Mouse (Mus musculus): ENCODE results near the gene Gm32742. TPM values are rescaled to one million over a fixed set of nuclear protein-coding genes. Genes with fewer than 3 reads are reported as not detected.

Gene Gm32742
- 0.08 and 0.13 TPM in 2 replicates for polyA plus RNA-seq (2015; fragmentation: Nextera tagmentation; extraction: Ambion mirVana)

- Histone ChIP-seq H3K4me2 (ENCODE audit: low read depth, low read length) (no peak within 1 kb of the TSS), H3K9me3 (ENCODE audit: control insufficient read depth, low read length) (no peaks in the 10 kb centered on the region), H3K27me3 (ENCODE audit: control insufficient read depth, insufficient read depth, low read depth, low read length) (no peaks in the 10 kb centered on the region), H3K27ac (ENCODE audit: low read length) (no peak within 1 kb of the TSS), H3K9ac (ENCODE audit: low read length) (no peak within 1 kb of the TSS), H3K36me3 (ENCODE audit: control insufficient read depth, insufficient read depth, low read length) (no peaks in the 10 kb centered on the region), H3K4me3 (ENCODE audit: low read length) (no peak within 1 kb of the TSS), H3K4me1 (replicated peaks; ENCODE audit: control insufficient read depth, insufficient read depth, low read length) (peaks cover 11% of the 10 kb centered on the region)
- 41% methylated on average over 6 of the region's 6 CpGs for WGBS
- no peak for ATAC-seq (ENCODE audit: low read depth)
Observed at GRCm38 (mm10) chr9:51165312-51166180, at the start of gene Gm32742. TSS of gene Gm32742 (minus strand) at chr9:51165517.

GRCm38 (mm10) chr9:51213729-51214237, 48.5 kb upstream of the Gm32742 start:
- Histone ChIP-seq H3K27me3 (ENCODE audit: control insufficient read depth, insufficient read depth, low read depth, low read length) (no peaks in the 10 kb centered on the region), H3K9ac (ENCODE audit: low read length) (no peak overlapping the region), H3K36me3 (ENCODE audit: control insufficient read depth, insufficient read depth, low read length) (no peaks in the 10 kb centered on the region), H3K4me1 (replicated peaks; ENCODE audit: control insufficient read depth, insufficient read depth, low read length) (no peaks in the 10 kb centered on the region), H3K9me3 (ENCODE audit: control insufficient read depth, low read length) (no peaks in the 10 kb centered on the region), H3K4me3 (ENCODE audit: low read length) (no peak overlapping the region), H3K4me2 (ENCODE audit: low read depth, low read length) (no peak overlapping the region), H3K27ac (ENCODE audit: low read length) (no peak overlapping the region)
- 87% methylated on average over 6 of the region's 6 CpGs for WGBS
- no peak for ATAC-seq (ENCODE audit: low read depth)

- WGBS = 70% methylated on average over 20 of the region's 20 CpGs
Observed at GRCm38 (mm10) chr9:51213023-51213728, 47.9 kb upstream of the Gm32742 start, which contains the start of gene Pou2af1. TSS of gene Pou2af1 (plus strand) at chr9:51213708.

GRCm38 (mm10) chr9:51211191-51211590, 45.9 kb upstream of the Gm32742 start:
- Histone ChIP-seq H3K9me3 (ENCODE audit: control insufficient read depth, low read length) (no peaks in the 10 kb centered on the region), H3K4me2 (ENCODE audit: low read depth, low read length) (no peak overlapping the region), H3K27ac (ENCODE audit: low read length) (no peak overlapping the region), H3K27me3 (ENCODE audit: control insufficient read depth, insufficient read depth, low read depth, low read length) (no peaks in the 10 kb centered on the region), H3K9ac (ENCODE audit: low read length) (no peak overlapping the region), H3K4me3 (ENCODE audit: low read length) (no peak overlapping the region), H3K36me3 (ENCODE audit: control insufficient read depth, insufficient read depth, low read length) (no peaks in the 10 kb centered on the region), H3K4me1 (replicated peaks; ENCODE audit: control insufficient read depth, insufficient read depth, low read length) (no peaks in the 10 kb centered on the region)
- no peak for ATAC-seq (ENCODE audit: low read depth)
- 63% methylated on average over 6 of the region's 6 CpGs for WGBS

More at GRCm38 (mm10) chr9:51213023-51213728, 47.9 kb upstream of the Gm32742 start, which contains the start of gene Pou2af1:
- no peak within 1 kb of the TSS for H3K4me2 ChIP-seq (ENCODE audit: low read depth, low read length)
- no peaks in the 10 kb centered on the region for H3K9me3 ChIP-seq (ENCODE audit: control insufficient read depth, low read length)
- H3K36me3 ChIP-seq (ENCODE audit: control insufficient read depth, insufficient read depth, low read length) = no peaks in the 10 kb centered on the region
- H3K9ac ChIP-seq (ENCODE audit: low read length) = no peak within 1 kb of the TSS
- no peak within 1 kb of the TSS for H3K27ac ChIP-seq (ENCODE audit: low read length)
- no peaks in the 10 kb centered on the region for H3K27me3 ChIP-seq (ENCODE audit: control insufficient read depth, insufficient read depth, low read depth, low read length)
- no peak within 1 kb of the TSS for H3K4me3 ChIP-seq (ENCODE audit: low read length)
- no peaks in the 10 kb centered on the region for H3K4me1 ChIP-seq (replicated peaks; ENCODE audit: control insufficient read depth, insufficient read depth, low read length)
- no peak for ATAC-seq (ENCODE audit: low read depth)

GRCm38 (mm10) chr9:51208974-51209332, 43.6 kb upstream of the Gm32742 start:
- Histone ChIP-seq H3K27ac (ENCODE audit: low read length) (no peak overlapping the region), H3K4me2 (ENCODE audit: low read depth, low read length) (no peak overlapping the region), H3K9me3 (ENCODE audit: control insufficient read depth, low read length) (no peaks in the 10 kb centered on the region), H3K36me3 (ENCODE audit: control insufficient read depth, insufficient read depth, low read length) (no peaks in the 10 kb centered on the region), H3K4me3 (ENCODE audit: low read length) (no peak overlapping the region), H3K27me3 (ENCODE audit: control insufficient read depth, insufficient read depth, low read depth, low read length) (no peaks in the 10 kb centered on the region), H3K4me1 (replicated peaks; ENCODE audit: control insufficient read depth, insufficient read depth, low read length) (no peaks in the 10 kb centered on the region), H3K9ac (ENCODE audit: low read length) (no peak overlapping the region)
- 88% methylated on average over 2 of the region's 2 CpGs for WGBS
- ATAC-seq (ENCODE audit: low read depth) = no peak

- Histone ChIP-seq H3K4me3 (ENCODE audit: low read length) (no peak overlapping the region), H3K9ac (ENCODE audit: low read length) (no peak overlapping the region), H3K9me3 (ENCODE audit: control insufficient read depth, low read length) (peaks cover 2% of the 10 kb centered on the region; the same call in 1 of the 2 replicates), H3K4me1 (replicated peaks; ENCODE audit: control insufficient read depth, insufficient read depth, low read length) (no peaks in the 10 kb centered on the region), H3K27me3 (ENCODE audit: control insufficient read depth, insufficient read depth, low read depth, low read length) (no peaks in the 10 kb centered on the region), H3K4me2 (ENCODE audit: low read depth, low read length) (no peak overlapping the region), H3K36me3 (ENCODE audit: control insufficient read depth, insufficient read depth, low read length) (no peaks in the 10 kb centered on the region), H3K27ac (ENCODE audit: low read length) (no peak overlapping the region)
- ATAC-seq (ENCODE audit: low read depth) = no peak
- 70% methylated on average over 4 of the region's 4 CpGs for WGBS
Observed at GRCm38 (mm10) chr9:51194790-51195189, 29.5 kb upstream of the Gm32742 start.

GRCm38 (mm10) chr9:51190655-51191054, 25.3 kb upstream of the Gm32742 start:
- ATAC-seq (ENCODE audit: low read depth) = peak; percentile 64
- 69% methylated on average over 3 of the region's 3 CpGs for WGBS

GRCm38 (mm10) chr9:51185871-51186270, 20.6 kb upstream of the Gm32742 start:
- 63% methylated on average over 5 of the region's 5 CpGs for WGBS
- no peak for ATAC-seq (ENCODE audit: low read depth)
- Histone ChIP-seq H3K9me3 (ENCODE audit: control insufficient read depth, low read length) (no peaks in the 10 kb centered on the region), H3K4me2 (ENCODE audit: low read depth, low read length) (no peak overlapping the region), H3K36me3 (ENCODE audit: control insufficient read depth, insufficient read depth, low read length) (no peaks in the 10 kb centered on the region), H3K4me1 (replicated peaks; ENCODE audit: control insufficient read depth, insufficient read depth, low read length) (no peaks in the 10 kb centered on the region), H3K9ac (ENCODE audit: low read length) (no peak overlapping the region), H3K4me3 (ENCODE audit: low read length) (no peak overlapping the region), H3K27ac (ENCODE audit: low read length) (no peak overlapping the region), H3K27me3 (ENCODE audit: control insufficient read depth, insufficient read depth, low read depth, low read length) (no peaks in the 10 kb centered on the region)

More at GRCm38 (mm10) chr9:51190655-51191054, 25.3 kb upstream of the Gm32742 start:
- no peaks in the 10 kb centered on the region for H3K36me3 ChIP-seq (ENCODE audit: control insufficient read depth, insufficient read depth, low read length)
- H3K27me3 ChIP-seq (ENCODE audit: control insufficient read depth, insufficient read depth, low read depth, low read length) = no peaks in the 10 kb centered on the region
- H3K27ac ChIP-seq (ENCODE audit: low read length) = peak overlapping the region; percentile 75
- no peak overlapping the region for H3K4me2 ChIP-seq (ENCODE audit: low read depth, low read length)
- H3K4me1 ChIP-seq (replicated peaks; ENCODE audit: control insufficient read depth, insufficient read depth, low read length) = no peaks in the 10 kb centered on the region
- H3K9ac ChIP-seq (ENCODE audit: low read length) = no peak overlapping the region
- no peak overlapping the region for H3K4me3 ChIP-seq (ENCODE audit: low read length)
- H3K9me3 ChIP-seq (ENCODE audit: control insufficient read depth, low read length) = peaks cover 2% of the 10 kb centered on the region; the same call in 1 of the 2 replicates

GRCm38 (mm10) chr9:51185386-51185785, 20.1 kb upstream of the Gm32742 start:
- Histone ChIP-seq H3K4me2 (ENCODE audit: low read depth, low read length) (no peak overlapping the region), H3K27me3 (ENCODE audit: control insufficient read depth, insufficient read depth, low read depth, low read length) (no peaks in the 10 kb centered on the region), H3K27ac (ENCODE audit: low read length) (no peak overlapping the region), H3K4me3 (ENCODE audit: low read length) (no peak overlapping the region), H3K9me3 (ENCODE audit: control insufficient read depth, low read length) (no peaks in the 10 kb centered on the region), H3K4me1 (replicated peaks; ENCODE audit: control insufficient read depth, insufficient read depth, low read length) (no peaks in the 10 kb centered on the region), H3K9ac (ENCODE audit: low read length) (no peak overlapping the region), H3K36me3 (ENCODE audit: control insufficient read depth, insufficient read depth, low read length) (no peaks in the 10 kb centered on the region)
- ATAC-seq (ENCODE audit: low read depth) = no peak
- WGBS = 62% methylated on average over 4 of the region's 4 CpGs

All from lung, embryonic 16.5 days (tissue).